22 mouse cellular contexts compared by ENCODE assay signal in genomic region chr12:79832611-79833010, GRCm38 (mm10).
DNase-seq lines count a peak whose midpoint lies in the region; ATAC-seq and TF ChIP-seq lines count a peak whose summit lies in the region.
"Had no signal": no experiment of that assay in that cellular context is flagged by ENCODE, and none has a peak within 500 bp of the region (broad histone marks: within the 10 kb centered on the region; RNA-seq: fewer than 3 reads in every experiment).

No protein-coding gene starts in this region.

- H3K27me3 ChIP-seq in forebrain, embryonic 10.5 days (ENCODE audit: poor library complexity, severe bottlenecking) = 0 out of 2 replicates have a peak, but pooled peaks cover 6% of the 10 kb centered on the region
- no peaks in the 10 kb centered on the region for H3K27me3 ChIP-seq in forebrain, embryonic 15.5 days
- no peaks in the 10 kb centered on the region for H3K27me3 ChIP-seq in G1E (ENCODE audit: insufficient read depth, low read length)
- no peaks in the 10 kb centered on the region for H3K27me3 ChIP-seq in kidney, embryonic 14.5 days (ENCODE audit: control insufficient read depth, insufficient read depth, low read length)
- H3K27me3 ChIP-seq: forebrain, embryonic 12.5 days; limb, embryonic 13.5 days; liver, embryonic 12.5 days; midbrain, embryonic 13.5 days; neural tube, embryonic 12.5 days had no signal

- no peak overlapping the region for H3K9ac ChIP-seq in forebrain, embryonic 15.5 days (replicated peaks)
- H3K9ac ChIP-seq in kidney, embryonic 14.5 days (ENCODE audit: low read depth, low read length) = no peak overlapping the region
- H3K9ac ChIP-seq: forebrain, embryonic 12.5 days; hindbrain, embryonic 14.5 days; limb, embryonic 13.5 days; liver, embryonic 12.5 days; midbrain, embryonic 13.5 days; neural tube, embryonic 12.5 days had no signal

- no peaks in the 10 kb centered on the region for H3K9me3 ChIP-seq in forebrain, embryonic 10.5 days
- H3K9me3 ChIP-seq in forebrain, embryonic 15.5 days = no peaks in the 10 kb centered on the region
- no peaks in the 10 kb centered on the region for H3K9me3 ChIP-seq in G1E (replicated peaks)
- no peaks in the 10 kb centered on the region for H3K9me3 ChIP-seq in kidney, embryonic 14.5 days (ENCODE audit: control insufficient read depth, low read length)
- H3K9me3 ChIP-seq: forebrain, embryonic 12.5 days; limb, embryonic 13.5 days; liver, embryonic 12.5 days; midbrain, embryonic 13.5 days; neural tube, embryonic 12.5 days had no signal

- no peak for ATAC-seq in forebrain, embryonic 15.5 days (replicated peaks)
- peak; percentile 25; the same call in 1 of the 2 replicates for ATAC-seq in G1E (ENCODE audit: extremely low read depth, insufficient number of reproducible peaks, low FRiP score, poor library complexity, severe bottlenecking)
- no peak for ATAC-seq in kidney, embryonic 14.5 days (ENCODE audit: low FRiP score, low TSS enrichment)
- ATAC-seq: liver, embryonic 12.5 days; midbrain, embryonic 13.5 days had no signal

- H3K36me3 ChIP-seq in forebrain, embryonic 10.5 days (replicated peaks) = no peaks in the 10 kb centered on the region
- H3K36me3 ChIP-seq in forebrain, embryonic 15.5 days = no peaks in the 10 kb centered on the region
- no peaks in the 10 kb centered on the region for H3K36me3 ChIP-seq in G1E (replicated peaks)
- H3K36me3 ChIP-seq in kidney, embryonic 14.5 days (ENCODE audit: control insufficient read depth, insufficient read depth, low read length) = no peaks in the 10 kb centered on the region
- H3K36me3 ChIP-seq: forebrain, embryonic 12.5 days; limb, embryonic 13.5 days; liver, embryonic 12.5 days; midbrain, embryonic 13.5 days; neural tube, embryonic 12.5 days had no signal

- WGBS in forebrain, embryonic 10.5 days = 93% methylated on average over 6 of the region's 6 CpGs
- 95% methylated on average over 6 of the region's 6 CpGs for WGBS in forebrain, embryonic 15.5 days
- 95% methylated on average over 6 of the region's 6 CpGs for WGBS in kidney, embryonic 14.5 days

- H3K4me2 ChIP-seq in forebrain, embryonic 15.5 days (replicated peaks) = no peak overlapping the region
- no peak overlapping the region for H3K4me2 ChIP-seq in kidney, embryonic 14.5 days (replicated peaks; ENCODE audit: low read depth, low read length)
- H3K4me2 ChIP-seq: forebrain, embryonic 12.5 days; hindbrain, embryonic 14.5 days; limb, embryonic 13.5 days; liver, embryonic 12.5 days; midbrain, embryonic 13.5 days; neural tube, embryonic 12.5 days had no signal

- no peak for TF ChIP-seq CTCF in G1E (IDR thresholded peaks at IDR 0.05; ENCODE audit: low read depth, low read length)

- H3K27ac ChIP-seq in forebrain, embryonic 10.5 days = peak overlapping the region; percentile 56; the same call in 1 of the 2 replicates
- H3K27ac ChIP-seq in forebrain, embryonic 15.5 days (replicated peaks) = no peak overlapping the region
- no peak overlapping the region for H3K27ac ChIP-seq in kidney, embryonic 14.5 days (ENCODE audit: low read depth, low read length)
- H3K27ac ChIP-seq: forebrain, embryonic 12.5 days; hindbrain, embryonic 14.5 days; limb, embryonic 13.5 days; liver, embryonic 12.5 days; midbrain, embryonic 13.5 days; neural tube, embryonic 12.5 days had no signal

- H3K4me1 ChIP-seq in forebrain, embryonic 10.5 days = peaks cover 37% of the 10 kb centered on the region
- no peaks in the 10 kb centered on the region for H3K4me1 ChIP-seq in forebrain, embryonic 15.5 days
- H3K4me1 ChIP-seq in G1E (ENCODE audit: insufficient read depth, low read depth, low read length) = peaks cover 69% of the 10 kb centered on the region
- H3K4me1 ChIP-seq in kidney, embryonic 14.5 days (ENCODE audit: control insufficient read depth, insufficient read depth, low read length) = peaks cover 1% of the 10 kb centered on the region
- H3K4me1 ChIP-seq: limb, embryonic 13.5 days had no signal

- no peak for DNase-seq in forebrain, embryonic 10.5 days (ENCODE audit: extremely low spot score, low spot score)
- DNase-seq in 3134 (ENCODE audit: extremely low read depth, insufficient read length, low spot score) (peak; percentile 16), G1E (ENCODE audit: low spot score) (no peak)
- DNase-seq in induced T-regulatory cell, adult 2 months (ENCODE audit: low read depth) = peak; percentile 30
- no peak for DNase-seq in cerebellum, postnatal 14 days
- no peak for DNase-seq in kidney, adult 8-10 months
- DNase-seq: cerebellum, adult 9-10 months; gastrocnemius, postnatal 14 days; heart, adult 18-20 months; kidney, adult 2 months; kidney, postnatal 14 days; lung, adult 18-20 months; lung, postnatal 10 days; thymus, postnatal 36 days had no signal

- H3K4me3 ChIP-seq in forebrain, embryonic 10.5 days = no peak overlapping the region
- no peak overlapping the region for H3K4me3 ChIP-seq in forebrain, embryonic 15.5 days
- H3K4me3 ChIP-seq in G1E (ENCODE audit: low read depth, low read length) = no peak overlapping the region
- H3K4me3 ChIP-seq in kidney, embryonic 14.5 days (ENCODE audit: low read length) = no peak overlapping the region
- H3K4me3 ChIP-seq: forebrain, embryonic 12.5 days; limb, embryonic 13.5 days; liver, embryonic 12.5 days; midbrain, embryonic 13.5 days; neural tube, embryonic 12.5 days had no signal

Comparison
In these comparisons a context has a peak if more than half of its experiments do, and no peak if none do; other contexts are left out.
1. DNase-seq: peak in 3134 (single experiment) and induced T-regulatory cell, adult 2 months (single experiment); none in forebrain, embryonic 10.5 days (single experiment), G1E (single experiment), cerebellum, postnatal 14 days (0 of 2) and kidney, adult 8-10 months (0 of 2).